In the genomic region with DNA sequence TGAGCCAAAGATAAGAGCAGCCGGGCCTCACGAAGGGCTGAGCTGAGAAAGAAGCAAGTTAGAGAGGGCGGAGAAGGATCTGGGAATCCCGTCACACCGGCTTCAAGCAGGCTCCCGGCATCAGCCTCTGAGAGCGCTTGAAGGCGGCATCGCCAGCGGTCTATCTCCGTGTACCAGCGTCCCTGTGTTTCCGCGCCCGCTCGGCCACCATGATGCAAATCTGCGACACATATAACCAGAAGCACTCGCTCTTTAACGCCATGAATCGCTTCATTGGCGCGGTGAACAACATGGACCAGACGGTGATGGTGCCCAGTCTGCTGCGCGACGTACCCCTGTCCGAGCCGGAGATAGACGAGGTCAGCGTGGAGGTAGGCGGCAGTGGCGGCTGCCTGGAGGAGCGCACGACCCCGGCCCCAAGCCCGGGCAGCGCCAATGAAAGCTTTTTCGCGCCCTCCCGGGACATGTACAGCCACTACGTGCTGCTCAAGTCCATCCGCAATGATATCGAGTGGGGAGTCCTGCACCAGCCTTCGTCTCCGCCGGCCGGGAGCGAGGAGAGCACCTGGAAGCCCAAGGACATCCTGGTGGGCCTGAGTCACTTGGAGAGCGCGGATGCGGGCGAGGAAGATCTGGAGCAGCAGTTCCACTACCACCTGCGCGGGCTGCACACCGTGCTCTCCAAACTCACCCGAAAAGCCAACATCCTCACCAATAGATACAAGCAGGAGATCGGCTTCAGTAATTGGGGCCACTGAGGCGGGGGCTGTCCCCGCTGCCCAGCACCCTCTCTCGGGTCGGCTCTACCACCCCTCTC, we compare ENCODE assay signal across 8 mouse cellular contexts. TPM values are rescaled to one million over a fixed set of nuclear protein-coding genes. Genes with fewer than 3 reads are reported as not detected.
DNase-seq lines count a peak whose midpoint lies in the region; ATAC-seq and TF ChIP-seq lines count a peak whose summit lies in the region.

No protein-coding gene starts in this region.

- DNase-seq in cerebellum, adult 11 months, result peak; percentile 23
- peak; percentile 35 to 58 for DNase-seq in cerebellum, adult 18-20 months
- DNase-seq in forebrain, postnatal 0 days, result peak; percentile 65
- DNase-seq in hindbrain, postnatal 0 days (ENCODE audit: low spot score), result peak; percentile 30
- peak; percentile 37 to 41 for DNase-seq in left cerebral cortex, postnatal 36 days (ENCODE audit: low spot score in 2 of 2)
- DNase-seq in midbrain, postnatal 0 days (ENCODE audit: low spot score), result peak; percentile 26

- H3K4me2 ChIP-seq in forebrain, postnatal 0 days (ENCODE audit: low read depth), result peak overlapping the region; percentile 59
- H3K4me2 ChIP-seq in hindbrain, postnatal 0 days (ENCODE audit: low read depth, low read length), result peak overlapping the region; percentile 64
- H3K4me2 ChIP-seq in midbrain, postnatal 0 days (ENCODE audit: low read depth, low read length, poor library complexity, severe bottlenecking), result peak overlapping the region; percentile 66
- peak overlapping the region; percentile 53 for H3K4me2 ChIP-seq in stomach, embryonic 15.5 days

- H3K9ac ChIP-seq in forebrain, postnatal 0 days, result peak overlapping the region; percentile 75
- peak overlapping the region; percentile 75 for H3K9ac ChIP-seq in hindbrain, postnatal 0 days (replicated peaks; ENCODE audit: low read length)
- H3K9ac ChIP-seq in midbrain, postnatal 0 days (replicated peaks; ENCODE audit: low read length, poor library complexity, severe bottlenecking), result peak overlapping the region; percentile 70
- H3K9ac ChIP-seq in stomach, embryonic 15.5 days, result peak overlapping the region; percentile 46

- intact Hi-C loops in left cerebral cortex, postnatal 36 days (cut with DNase I), result loop anchor here (10.0 kb wide), 1 partner anchor 277 kb away; no protein-coding TSS in a partner anchor

- no peaks in the 10 kb centered on the region for H3K4me1 ChIP-seq in forebrain, postnatal 0 days (ENCODE audit: insufficient read depth)
- no peaks in the 10 kb centered on the region for H3K4me1 ChIP-seq in hindbrain, postnatal 0 days (ENCODE audit: insufficient read depth, low read length)
- H3K4me1 ChIP-seq in midbrain, postnatal 0 days (ENCODE audit: insufficient read depth, low read length), result no peaks in the 10 kb centered on the region
- H3K4me1 ChIP-seq in stomach, embryonic 15.5 days, result no peaks in the 10 kb centered on the region

- no peak for TF ChIP-seq CTCF in forebrain, postnatal 0 days (IDR thresholded peaks at IDR 0.05; ENCODE audit: low read depth)
- no peak for TF ChIP-seq CTCF in hindbrain, postnatal 0 days (IDR thresholded peaks at IDR 0.05; ENCODE audit: low read depth)
- TF ChIP-seq CTCF in midbrain, postnatal 0 days (IDR thresholded peaks at IDR 0.05), result no peak

- H3K9me3 ChIP-seq in forebrain, postnatal 0 days (ENCODE audit: low read length), result no peaks in the 10 kb centered on the region
- no peaks in the 10 kb centered on the region for H3K9me3 ChIP-seq in hindbrain, postnatal 0 days (ENCODE audit: low read length)
- no peaks in the 10 kb centered on the region for H3K9me3 ChIP-seq in midbrain, postnatal 0 days (ENCODE audit: low read length)
- no peaks in the 10 kb centered on the region for H3K9me3 ChIP-seq in stomach, embryonic 15.5 days

- WGBS in forebrain, postnatal 0 days, result 24% methylated on average over 61 of the region's 61 CpGs
- WGBS in hindbrain, postnatal 0 days, result 25% methylated on average over 61 of the region's 61 CpGs
- 22% methylated on average over 57 of the region's 61 CpGs for WGBS in midbrain, postnatal 0 days
- WGBS in stomach, embryonic 15.5 days, result 22% methylated on average over 60 of the region's 61 CpGs

- no peak for ATAC-seq in cerebellum, adult (ENCODE audit: insufficient number of reproducible peaks, low FRiP score, low TSS enrichment)
- peak; percentile 32 for ATAC-seq in forebrain, postnatal 0 days
- ATAC-seq in hindbrain, postnatal 0 days, result no peak; the same call in 1 of the 2 replicates
- ATAC-seq in midbrain, postnatal 0 days (ENCODE audit: low FRiP score), result peak; percentile 42; the same call in 1 of the 2 replicates
- no peak for ATAC-seq in stomach, embryonic 15.5 days (ENCODE audit: insufficient read depth, low FRiP score, low read depth)

- peak overlapping the region; percentile 57 for H3K4me3 ChIP-seq in forebrain, postnatal 0 days (ENCODE audit: low read depth, low read length)
- peak overlapping the region; percentile 47 for H3K4me3 ChIP-seq in hindbrain, postnatal 0 days (ENCODE audit: low read length)
- H3K4me3 ChIP-seq in midbrain, postnatal 0 days (ENCODE audit: low read depth, low read length), result peak overlapping the region; percentile 56
- H3K4me3 ChIP-seq in stomach, embryonic 15.5 days (replicated peaks), result peak overlapping the region; percentile 57

- H3K36me3 ChIP-seq in forebrain, postnatal 0 days (ENCODE audit: insufficient read depth), result no peaks in the 10 kb centered on the region
- no peaks in the 10 kb centered on the region for H3K36me3 ChIP-seq in hindbrain, postnatal 0 days (ENCODE audit: insufficient read depth, low read length)
- H3K36me3 ChIP-seq in midbrain, postnatal 0 days (ENCODE audit: insufficient read depth, low read length), result no peaks in the 10 kb centered on the region
- no peaks in the 10 kb centered on the region for H3K36me3 ChIP-seq in stomach, embryonic 15.5 days

- H3K27me3 ChIP-seq in forebrain, postnatal 0 days (ENCODE audit: insufficient read depth, low read length), result no peaks in the 10 kb centered on the region
- H3K27me3 ChIP-seq in hindbrain, postnatal 0 days (ENCODE audit: insufficient read depth, low read length), result no peaks in the 10 kb centered on the region
- H3K27me3 ChIP-seq in midbrain, postnatal 0 days (ENCODE audit: insufficient read depth, low read length), result no peaks in the 10 kb centered on the region
- H3K27me3 ChIP-seq in stomach, embryonic 15.5 days (replicated peaks), result no peaks in the 10 kb centered on the region

- H3K27ac ChIP-seq in forebrain, postnatal 0 days (ENCODE audit: low read depth, low read length), result peak overlapping the region; percentile 89
- H3K27ac ChIP-seq in hindbrain, postnatal 0 days, result peak overlapping the region; percentile 81
- H3K27ac ChIP-seq in midbrain, postnatal 0 days (ENCODE audit: low read depth, low read length), result peak overlapping the region; percentile 83
- peak overlapping the region; percentile 88 for H3K27ac ChIP-seq in stomach, embryonic 15.5 days

RNA-seq across cellular contexts. Expression of a gene that starts 3.4 kb away (rescaled TPM):
- 81.6 and 96.9 TPM in 2 replicates for total RNA-seq in forebrain, postnatal 0 days (2014; rRNA removed)
- polyA plus RNA-seq in forebrain, postnatal 0 days (2015; fragmentation: Nextera tagmentation; extraction: Ambion mirVana), result 89.0 and 108 TPM in 2 replicates
- 92.9 and 115 TPM in 2 replicates for total RNA-seq in hindbrain, postnatal 0 days (2014; rRNA removed)
- 107 and 113 TPM in 2 replicates for polyA plus RNA-seq in hindbrain, postnatal 0 days (2015; fragmentation: Nextera tagmentation; extraction: Ambion mirVana)
- 100 to 1,000 TPM; 101 to 121 TPM for total RNA-seq in left cerebral cortex, postnatal 36 days (2021)
- total RNA-seq in midbrain, postnatal 0 days (2014; rRNA removed), result 95.2 and 102 TPM in 2 replicates
- 97.8 and 106 TPM in 2 replicates for polyA plus RNA-seq in midbrain, postnatal 0 days (2015; fragmentation: Nextera tagmentation; extraction: Ambion mirVana)
- 97.6 and 99.3 TPM in 2 replicates for polyA plus RNA-seq in stomach, embryonic 15.5 days (2015; fragmentation: Nextera tagmentation; extraction: Ambion mirVana)

Comparison
In these comparisons a context has a peak if more than half of its experiments do, and no peak if none do; other contexts are left out.
1. ATAC-seq: peak in forebrain, postnatal 0 days (single experiment) and midbrain, postnatal 0 days (single experiment); none in cerebellum, adult (single experiment), hindbrain, postnatal 0 days (single experiment) and stomach, embryonic 15.5 days (single experiment).
2. Peak in every context shown above with its lines, with median percentiles within 50 percentile points of each other: DNase-seq, H3K27ac ChIP-seq, H3K4me2 ChIP-seq, H3K4me3 ChIP-seq and H3K9ac ChIP-seq.